Mouse (Mus musculus) inflammation-experienced regulatory T-cells, adult 16 weeks (primary cell): ENCODE data around the gene Gm13762. TPM values are rescaled to one million over a fixed set of nuclear protein-coding genes. Genes with fewer than 3 reads are reported as not detected.

Experiments
- polyA plus RNA-seq: library from polyadenylated mRNA; unstranded; fragments of 100-300 nt; shearing (Covaris generic); gene quantifications from one replicate; pipeline ENCODE4 v1.2.1, GENCODE M21; 2017

Gene Gm13762
- polyA plus RNA-seq: not detected

DNA sequence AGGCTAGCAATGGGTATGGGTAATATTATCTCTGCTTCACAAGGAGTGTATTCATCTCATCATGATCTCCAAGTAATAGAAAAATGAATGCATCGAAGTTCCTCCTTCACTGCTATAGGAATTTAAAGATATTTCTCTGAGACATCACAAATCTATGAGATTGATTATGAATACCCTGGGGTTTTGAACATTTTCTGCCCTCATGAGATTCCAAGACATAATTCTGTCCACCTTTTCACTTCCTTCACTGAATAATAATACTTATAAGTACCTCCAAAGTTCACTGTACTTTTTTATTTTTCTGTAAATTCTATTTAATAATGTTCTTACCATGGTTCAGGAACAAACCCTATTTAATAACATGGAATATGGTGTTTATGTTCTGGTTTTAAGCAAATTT is at the start of gene Gm13762:
TSS of gene Gm13762 (minus strand) at position 101 of the 400 bp plus-strand sequence.

DNA sequence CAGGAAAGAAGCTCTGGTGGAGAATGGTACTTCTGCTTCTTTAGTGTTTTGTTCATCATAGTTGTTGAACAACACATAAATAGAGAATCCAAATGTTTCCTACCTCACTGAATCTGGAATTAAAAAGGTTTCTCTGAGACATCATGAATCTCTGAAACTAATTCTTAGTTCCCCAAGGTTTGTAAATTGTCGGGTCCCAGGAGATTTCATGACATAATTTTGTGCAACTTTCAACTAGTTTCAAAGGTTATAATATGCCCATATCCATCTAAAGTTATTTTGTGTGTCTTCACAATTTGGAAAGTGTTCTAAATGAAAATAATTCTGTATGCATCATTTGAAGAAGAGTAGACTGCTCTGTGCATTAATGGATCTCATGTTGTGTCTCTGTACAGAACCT is 38.2 kb upstream of the Gm13762 start, which contains the start of gene Olfr1216:
TSS of gene Olfr1216 (minus strand) at position 101 of the 400 bp plus-strand sequence.

DNA sequence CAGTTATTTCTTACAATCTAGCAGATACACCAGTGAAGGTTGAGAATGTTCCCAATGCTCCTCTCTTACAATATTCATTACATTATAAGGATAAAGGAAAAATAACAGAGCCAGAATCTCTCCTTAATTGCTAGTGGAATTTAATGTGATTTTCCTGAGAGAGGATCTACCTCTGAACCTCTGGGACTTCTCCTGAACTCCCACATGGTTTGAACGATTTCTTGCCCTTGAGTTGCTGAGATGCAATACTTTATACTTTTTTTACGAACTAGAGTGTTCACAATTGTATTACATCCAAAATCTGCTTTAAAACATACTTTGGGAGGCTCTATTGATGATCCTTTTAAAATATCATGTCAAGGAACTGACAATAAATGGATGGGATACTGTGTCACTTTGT is 26.8 kb upstream of the Gm13762 start, which contains the start of gene Olfr1215:
TSS of gene Olfr1215 (minus strand) at position 101 of the 400 bp plus-strand sequence.

DNA sequence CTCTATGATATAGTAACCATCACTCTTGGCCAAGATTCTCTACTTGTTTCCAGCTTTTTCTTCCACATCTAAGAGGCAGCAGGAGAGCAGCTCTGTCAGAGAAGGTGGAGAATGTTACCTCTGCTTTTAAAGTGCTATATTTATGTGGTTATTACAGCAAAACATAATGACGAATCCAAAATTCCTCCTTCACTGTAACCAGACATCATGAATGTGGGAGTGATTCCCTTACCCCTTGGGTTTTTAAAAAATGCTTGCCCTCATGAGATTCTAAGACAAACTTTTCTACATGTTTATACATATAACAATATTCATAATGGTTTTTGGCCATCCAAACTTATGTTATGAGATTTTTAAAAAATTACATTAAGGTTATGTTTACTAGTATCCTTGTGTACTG is 12.5 kb upstream of the Gm13762 start, which contains the start of gene Olfr1214:
TSS of gene Olfr1214 (minus strand) at position 101 of the 400 bp plus-strand sequence.

DNA sequence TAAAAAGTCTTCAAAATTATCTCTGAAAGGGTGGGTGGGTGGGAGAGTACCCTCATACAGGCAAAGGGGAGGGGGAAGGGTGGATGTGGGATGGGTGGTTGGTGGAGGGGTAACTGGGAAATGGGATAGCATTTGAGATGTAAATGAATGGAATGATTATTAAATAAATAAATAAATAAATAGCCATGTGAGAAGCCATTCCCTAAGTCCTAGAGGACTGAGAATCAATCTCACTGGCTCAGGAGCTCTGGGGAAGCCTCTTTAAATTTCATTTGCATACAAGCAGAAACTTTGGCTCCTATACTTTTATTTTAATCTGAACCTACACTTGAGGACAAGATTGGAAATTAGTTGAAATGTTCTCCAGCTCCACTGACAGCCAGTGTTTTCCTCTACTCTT is 26.4 kb downstream of the Gm13762 start, which contains the start of gene Olfr1212:
TSS of gene Olfr1212 (plus strand) at position 301 of the 400 bp plus-strand sequence.

DNA sequence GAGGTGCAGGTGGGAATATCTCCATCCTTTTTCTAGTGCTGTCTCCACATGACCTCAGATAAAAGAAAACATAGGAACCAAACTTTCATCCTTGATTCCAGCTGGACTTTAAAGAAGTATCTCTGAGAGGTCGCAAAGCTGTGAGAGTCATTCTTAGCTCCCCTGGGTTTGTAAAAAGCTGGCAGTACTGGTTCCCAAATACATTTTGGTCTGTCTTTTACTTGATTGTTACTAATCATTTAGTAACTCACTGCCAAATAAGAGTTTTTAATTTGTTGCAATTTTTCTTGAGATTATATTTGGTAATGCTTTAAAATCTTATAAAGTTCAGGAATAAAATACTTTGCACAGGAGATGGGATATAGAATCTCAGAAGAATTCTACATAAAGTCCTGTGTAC is 42.1 kb downstream of the Gm13762 start, which contains the start of gene Olfr1211:
TSS of gene Olfr1211 (minus strand) at position 101 of the 400 bp plus-strand sequence.

Other genes starting within 250 kb of the Gm13762 start
- gene Olfr1197, start 247.9 kb downstream of the Gm13762 start, polyA plus RNA-seq: not detected
- gene Olfr1198, start 228.9 kb downstream of the Gm13762 start, polyA plus RNA-seq: not detected
- not detected for gene Olfr1199, start 219.8 kb downstream of the Gm13762 start, polyA plus RNA-seq
- not detected for gene Olfr1200, start 209.8 kb downstream of the Gm13762 start, polyA plus RNA-seq
- not detected for gene Olfr1201, start 187.2 kb downstream of the Gm13762 start, polyA plus RNA-seq
- gene Olfr1202, start 165.8 kb downstream of the Gm13762 start, polyA plus RNA-seq: not detected
- gene Olfr1205, start 150.5 kb downstream of the Gm13762 start, polyA plus RNA-seq: not detected
- gene Olfr1204, start 131.0 kb downstream of the Gm13762 start, polyA plus RNA-seq: not detected
- not detected for gene Olfr1206, start 117.0 kb downstream of the Gm13762 start, polyA plus RNA-seq
- not detected for gene Olfr1208, start 78.0 kb downstream of the Gm13762 start, polyA plus RNA-seq
- not detected for gene Olfr1209, start 65.1 kb downstream of the Gm13762 start, polyA plus RNA-seq
- gene Olfr1211, start 42.2 kb downstream of the Gm13762 start, polyA plus RNA-seq: not detected
- gene Olfr1212, start 26.3 kb downstream of the Gm13762 start, polyA plus RNA-seq: not detected
- not detected for gene Olfr1214, start 12.4 kb upstream of the Gm13762 start, polyA plus RNA-seq
- gene Olfr1215, start 26.7 kb upstream of the Gm13762 start, polyA plus RNA-seq: not detected
- not detected for gene Olfr1216, start 38.1 kb upstream of the Gm13762 start, polyA plus RNA-seq
- gene Olfr1217, start 51.8 kb upstream of the Gm13762 start, polyA plus RNA-seq: not detected
- not detected for gene Olfr1218, start 80.9 kb upstream of the Gm13762 start, polyA plus RNA-seq
- not detected for gene Olfr1219, start 103.2 kb upstream of the Gm13762 start, polyA plus RNA-seq
- gene Olfr1220, start 126.6 kb upstream of the Gm13762 start, polyA plus RNA-seq: not detected
- not detected for gene Olfr1221, start 137.0 kb upstream of the Gm13762 start, polyA plus RNA-seq
- gene Olfr1222, start 152.8 kb upstream of the Gm13762 start, polyA plus RNA-seq: not detected
- not detected for gene Olfr1223, start 171.3 kb upstream of the Gm13762 start, polyA plus RNA-seq
- not detected for gene Olfr1224-ps1, start 183.8 kb upstream of the Gm13762 start, polyA plus RNA-seq
- not detected for gene Olfr1225, start 194.4 kb upstream of the Gm13762 start, polyA plus RNA-seq
- not detected for gene Olfr1226, start 219.8 kb upstream of the Gm13762 start, polyA plus RNA-seq